Mouse (Mus musculus): ENCODE data around the gene Gm45234. TPM values are rescaled to one million over a fixed set of nuclear protein-coding genes. Genes with fewer than 3 reads are reported as not detected.
"Not testable (repeated sequence)": the region's sequence is repeated elsewhere in the genome, so short reads cannot be mapped to it uniquely, and the experiment has no call there.

The Gm45234 gene
- total RNA-seq (2015) (not detected in 2 replicates), total RNA-seq (2017) (not detected in 2 replicates)

GRCm38 (mm10) chr6:124755831-124756595 lies at the start of gene Gm45234, which contains the start of gene Atn1:
TSS of gene Gm45234 (minus strand) at chr6:124756021.
TSS of gene Atn1 (minus strand) at chr6:124756524.
- peak; percentile 30 for ATAC-seq (replicated peaks; ENCODE audit: poor library complexity)

DNA sequence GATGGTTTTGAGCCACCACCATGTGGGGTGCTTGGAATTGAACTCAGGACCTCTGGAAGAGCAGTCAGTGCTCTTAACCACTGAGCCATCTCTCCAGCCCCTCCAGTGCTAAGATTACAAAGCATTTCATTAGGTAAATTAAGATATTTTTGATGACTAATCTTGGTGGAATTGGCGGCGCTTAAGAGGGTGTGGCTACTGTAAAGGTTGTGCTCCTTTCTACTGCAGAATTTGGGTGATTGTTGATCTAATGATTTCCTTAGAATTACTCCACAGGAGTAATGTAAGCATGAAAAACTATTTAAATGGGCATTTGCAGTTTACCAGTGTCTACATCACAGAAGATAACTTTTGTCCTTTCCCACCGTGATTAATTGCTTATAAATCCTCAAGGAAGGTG lies 48.5 kb upstream of the Gm45234 start:
- ATAC-seq (replicated peaks; ENCODE audit: poor library complexity) = no peak

- ATAC-seq (replicated peaks; ENCODE audit: poor library complexity) = not testable (repeated sequence)
These were observed 47.9 kb upstream of the Gm45234 start for GRCm38 (mm10) chr6:124803691-124804090.

GRCm38 (mm10) chr6:124803061-124803460 lies 47.2 kb upstream of the Gm45234 start:
- no peak for ATAC-seq (replicated peaks; ENCODE audit: poor library complexity)

GRCm38 (mm10) chr6:124802400-124802799 lies 46.6 kb upstream of the Gm45234 start:
- ATAC-seq (replicated peaks; ENCODE audit: poor library complexity) = peak; percentile 26; the same call in 1 of the 2 replicates

DNA sequence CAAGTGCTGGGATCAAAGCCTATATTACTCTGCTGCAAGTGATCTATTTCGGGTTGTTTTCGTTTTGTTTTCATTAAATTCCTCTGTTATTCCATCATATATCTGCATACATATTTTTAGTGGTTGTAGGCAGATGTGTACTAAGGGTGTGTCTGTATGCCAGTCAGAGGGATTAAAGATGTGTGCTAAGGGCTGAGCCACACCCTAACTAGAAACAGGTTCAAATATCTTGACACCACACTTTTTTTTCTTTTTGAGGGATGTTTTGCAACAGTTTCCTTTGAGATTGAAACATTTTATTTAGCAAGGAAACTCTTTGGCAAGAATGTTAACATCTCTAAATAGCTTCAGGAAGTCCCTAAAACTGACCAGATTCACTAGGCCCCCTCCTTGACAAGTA lies 40.4 kb upstream of the Gm45234 start:
- ATAC-seq (replicated peaks; ENCODE audit: poor library complexity) = no peak

GRCm38 (mm10) chr6:124795781-124796180 lies 40.0 kb upstream of the Gm45234 start:
- ATAC-seq (replicated peaks; ENCODE audit: poor library complexity) = no peak

DNA sequence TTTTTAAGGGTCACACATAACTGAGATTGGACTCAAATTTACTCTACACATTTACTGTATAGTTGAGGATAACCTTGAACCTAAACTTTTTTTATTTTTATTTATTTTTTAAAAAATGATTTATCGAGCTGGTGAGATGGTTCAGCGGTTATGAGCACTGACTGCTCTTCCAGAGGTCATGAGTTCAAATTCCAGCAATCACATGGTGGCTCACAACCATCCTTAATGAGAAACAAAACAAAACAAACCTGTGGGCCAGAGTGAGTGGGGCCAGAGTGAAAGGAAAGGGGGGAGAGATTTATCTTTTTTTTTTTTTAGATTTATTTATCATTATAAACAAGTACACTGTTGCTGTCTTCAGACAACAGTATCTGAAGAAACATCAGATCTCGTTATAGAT lies 36.1 kb upstream of the Gm45234 start:
- no peak for ATAC-seq (replicated peaks; ENCODE audit: poor library complexity)

DNA sequence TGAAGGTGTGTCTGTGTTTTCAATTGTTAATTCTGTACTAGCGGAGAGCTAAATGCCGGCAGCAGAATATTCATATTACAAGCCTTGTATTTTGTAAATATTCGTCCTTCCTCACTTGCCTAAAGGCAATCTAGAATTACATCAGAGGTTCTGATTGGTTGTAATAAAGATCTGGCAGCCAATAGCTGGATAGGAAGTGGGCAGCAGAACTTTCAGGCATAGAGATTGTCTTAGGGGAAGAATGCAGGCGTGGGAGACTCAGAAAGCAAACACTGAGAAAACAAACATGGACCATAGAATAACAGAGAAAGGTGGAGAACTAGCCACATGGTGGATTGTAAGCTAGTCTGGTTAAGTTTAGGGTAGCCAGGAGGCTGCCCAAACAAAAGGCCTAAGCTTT lies 34.3 kb upstream of the Gm45234 start:
- peak; percentile 53; the same call in 1 of the 2 replicates for ATAC-seq (replicated peaks; ENCODE audit: poor library complexity)

DNA sequence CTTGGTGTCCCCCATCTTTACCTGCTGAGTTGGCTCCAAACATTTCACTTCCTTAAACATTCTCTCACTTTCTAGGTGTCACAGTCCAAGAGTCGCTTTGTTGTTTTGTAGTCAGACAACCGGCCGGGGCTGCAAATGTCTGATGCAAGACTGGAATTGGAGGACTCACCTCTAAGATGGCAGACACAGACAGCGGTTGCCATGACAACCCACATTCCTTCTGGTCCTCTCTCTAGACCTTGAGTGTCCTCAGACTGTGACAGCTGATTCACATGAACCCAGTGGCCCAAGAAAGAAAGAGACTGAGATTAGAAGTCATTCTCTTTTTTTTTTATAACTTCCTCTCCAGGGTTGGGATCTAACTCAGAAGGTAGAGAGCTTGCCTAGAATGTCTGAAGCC lies 33.7 kb upstream of the Gm45234 start:
- no peak for ATAC-seq (replicated peaks; ENCODE audit: poor library complexity)

GRCm38 (mm10) chr6:124787722-124788121 lies 31.9 kb upstream of the Gm45234 start:
- no peak for ATAC-seq (replicated peaks; ENCODE audit: poor library complexity)

- peak; percentile 85 for ATAC-seq (replicated peaks; ENCODE audit: poor library complexity)
These were observed 31.1 kb upstream of the Gm45234 start for GRCm38 (mm10) chr6:124786756-124787420.

DNA sequence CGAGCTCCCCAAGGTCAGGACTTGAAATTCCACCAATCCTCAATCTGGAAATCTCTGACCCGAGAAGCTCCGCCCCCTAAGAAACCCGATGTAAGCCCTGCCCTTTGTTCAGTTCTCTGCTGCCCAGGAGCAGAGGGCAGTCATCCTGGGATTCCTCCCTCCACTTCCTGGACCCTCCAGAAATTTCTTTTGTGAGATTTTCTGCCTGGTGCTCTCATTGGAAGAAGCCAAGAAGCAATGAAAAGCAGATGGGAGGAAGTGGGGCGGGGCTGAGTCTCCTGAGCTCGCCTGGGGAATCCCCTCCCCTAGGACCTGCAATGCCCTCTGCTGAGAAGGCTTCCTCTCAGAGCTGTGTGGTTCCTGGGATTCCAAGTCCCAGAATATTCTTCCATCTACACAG lies 26.6 kb upstream of the Gm45234 start:
- peak; percentile 43 for ATAC-seq (replicated peaks; ENCODE audit: poor library complexity)

- ATAC-seq (replicated peaks; ENCODE audit: poor library complexity) = no peak
These were observed 25.1 kb upstream of the Gm45234 start for GRCm38 (mm10) chr6:124780917-124781316.

DNA sequence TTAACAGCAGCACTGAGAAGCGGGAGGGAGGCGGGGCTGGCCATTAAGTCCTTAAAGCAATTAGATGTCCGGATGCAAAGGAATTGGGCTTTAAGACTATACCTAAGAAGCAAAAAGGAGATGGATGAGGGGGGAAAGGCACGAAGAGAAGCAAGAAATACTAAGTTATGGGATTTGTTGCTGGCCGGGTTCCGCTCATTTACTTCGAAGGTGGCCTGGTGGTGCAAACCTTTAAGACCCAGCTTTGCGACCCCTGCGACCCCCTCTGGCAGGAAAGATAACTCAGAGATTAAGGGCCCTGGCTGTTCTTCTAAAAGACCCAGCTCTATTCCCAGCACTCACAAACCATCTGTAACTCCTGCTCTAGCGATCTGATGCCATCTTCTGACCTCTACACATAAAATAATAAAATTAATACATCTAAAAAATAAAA lies 24.2 kb upstream of the Gm45234 start:
- no peak; the same call in 1 of the 2 replicates for ATAC-seq (replicated peaks; ENCODE audit: poor library complexity)

DNA sequence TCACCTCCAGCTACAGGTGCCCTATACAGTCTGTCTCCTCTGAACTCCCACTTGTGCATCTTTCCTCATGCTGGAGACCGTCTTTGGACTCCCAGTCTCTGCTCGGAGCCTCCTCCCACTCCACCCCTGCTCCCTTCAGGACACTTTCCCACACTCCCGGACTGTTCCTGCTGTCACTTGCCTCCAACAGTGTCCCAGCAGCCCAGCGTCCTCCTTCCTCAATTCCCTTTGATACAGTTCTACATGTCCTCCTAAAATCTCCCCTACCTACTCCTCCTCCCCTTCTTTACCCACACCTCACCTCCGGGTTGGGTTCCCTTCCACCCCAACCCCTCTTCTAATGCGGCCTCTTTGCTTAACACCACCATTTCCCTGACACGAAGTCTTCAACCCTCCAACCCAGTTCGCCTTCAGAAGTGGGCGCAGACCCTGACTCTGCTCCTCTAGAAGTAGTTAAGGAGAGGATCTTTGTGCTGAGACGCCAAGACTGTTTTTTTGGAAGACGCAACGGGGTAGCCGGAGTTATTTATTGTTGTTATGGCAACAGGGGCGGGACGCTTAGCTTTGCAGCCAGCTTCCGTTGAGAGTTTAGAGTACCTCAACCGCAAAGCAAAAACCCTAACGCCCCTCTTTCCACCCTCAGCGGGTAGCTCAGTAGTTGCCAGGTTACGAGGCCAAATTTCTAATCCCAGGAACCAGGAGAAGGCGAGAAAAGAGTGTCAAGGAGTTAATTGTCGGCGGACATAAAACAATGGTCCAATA lies 23.6 kb upstream of the Gm45234 start, which contains the start of gene Lrrc23:
Lrrc23 (minus strand) TSS at position 506 of the 762 bp plus-strand sequence.
- ATAC-seq (replicated peaks; ENCODE audit: poor library complexity) = peak; percentile 86

- no peak for ATAC-seq (replicated peaks; ENCODE audit: poor library complexity)
These were observed 14.7 kb upstream of the Gm45234 start for GRCm38 (mm10) chr6:124770511-124770910.

- ATAC-seq (replicated peaks; ENCODE audit: poor library complexity) = no peak
These were observed 14.2 kb upstream of the Gm45234 start for GRCm38 (mm10) chr6:124770013-124770412.

DNA sequence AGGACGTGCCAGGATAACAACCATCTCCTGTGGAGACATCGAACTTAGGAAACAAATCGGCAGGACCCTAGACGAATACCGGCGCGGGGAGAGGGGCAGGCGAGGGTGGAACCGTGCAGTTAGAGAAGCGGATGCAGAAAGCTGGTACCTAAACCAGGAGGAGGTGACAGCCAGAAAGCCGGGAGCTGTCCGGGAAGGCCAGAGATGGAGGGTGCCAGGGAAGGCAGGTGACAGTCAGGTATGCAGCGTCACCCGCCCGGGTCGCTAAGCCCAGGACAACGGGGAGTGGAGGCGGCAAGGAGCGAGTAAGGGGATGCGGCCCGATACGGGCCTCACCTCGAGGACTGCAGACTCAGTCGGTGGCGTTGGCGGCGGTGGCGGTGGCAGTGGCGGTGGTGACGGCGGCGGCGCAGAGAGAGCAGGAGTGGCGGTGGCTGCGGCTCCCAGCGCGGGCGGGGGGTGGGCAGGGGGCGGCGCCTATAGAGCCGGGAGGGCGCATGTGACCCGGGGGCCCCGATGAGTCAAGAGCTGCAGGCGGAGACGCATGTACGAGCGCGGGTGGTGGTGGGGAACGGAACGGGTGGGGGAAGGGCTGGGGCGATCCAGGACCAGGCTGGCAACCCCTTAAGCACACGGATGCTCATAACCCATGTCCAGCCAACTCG lies 13.4 kb upstream of the Gm45234 start, which contains the start of gene Eno2:
Eno2 (minus strand) TSS at position 573 of the 665 bp plus-strand sequence.
- peak; percentile 62 for ATAC-seq (replicated peaks; ENCODE audit: poor library complexity)

- ATAC-seq (replicated peaks; ENCODE audit: poor library complexity) = peak; percentile 33; the same call in 1 of the 2 replicates
These were observed 12.9 kb upstream of the Gm45234 start for GRCm38 (mm10) chr6:124768704-124769044.
